31 mouse cellular contexts compared by ENCODE assay signal in genomic region chr9:102601187-102601586, GRCm38 (mm10). TPM values are rescaled to one million over a fixed set of nuclear protein-coding genes. Genes with fewer than 3 reads are reported as not detected.
DNase-seq lines count a peak whose midpoint lies in the region; ATAC-seq lines count a peak whose summit lies in the region.
"Had no signal": no experiment of that assay in that cellular context is flagged by ENCODE, and none has a peak within 500 bp of the region (broad histone marks: within the 10 kb centered on the region; RNA-seq: fewer than 3 reads in every experiment).

No protein-coding gene starts in this region.

- H3K4me2 ChIP-seq in heart, embryonic 13.5 days, result no peak overlapping the region
- no peak overlapping the region for H3K4me2 ChIP-seq in intestine, embryonic 15.5 days (replicated peaks)
- H3K4me2 ChIP-seq: forebrain, embryonic 15.5 days; heart, embryonic 12.5 days; hindbrain, embryonic 12.5 days; liver, embryonic 15.5 days; lung, embryonic 15.5 days; midbrain, embryonic 11.5 days had no signal

- no peaks in the 10 kb centered on the region for H3K9me3 ChIP-seq in heart, embryonic 13.5 days
- H3K9me3 ChIP-seq in intestine, embryonic 15.5 days, result no peaks in the 10 kb centered on the region
- H3K9me3 ChIP-seq in forebrain, embryonic 10.5 days, result no peaks in the 10 kb centered on the region
- H3K9me3 ChIP-seq in hindbrain, embryonic 10.5 days, result no peaks in the 10 kb centered on the region
- H3K9me3 ChIP-seq: forebrain, embryonic 15.5 days; G1E; heart, embryonic 12.5 days; hindbrain, embryonic 12.5 days; liver, embryonic 15.5 days; lung, embryonic 15.5 days had no signal

- no peak for ATAC-seq in heart, embryonic 13.5 days (ENCODE audit: extremely low read depth, insufficient number of reproducible peaks, low FRiP score, low TSS enrichment)
- ATAC-seq in intestine, embryonic 15.5 days, result peak; percentile 86
- ATAC-seq: forebrain, embryonic 15.5 days; hindbrain, postnatal 0 days; midbrain, embryonic 16.5 days had no signal

- WGBS in heart, embryonic 13.5 days, result 71% methylated on average over 2 of the region's 2 CpGs
- 69% methylated on average over 2 of the region's 2 CpGs for WGBS in intestine, embryonic 15.5 days
- 90% methylated on average over 2 of the region's 2 CpGs for WGBS in forebrain, embryonic 10.5 days
- 90% methylated on average over 2 of the region's 2 CpGs for WGBS in hindbrain, embryonic 10.5 days

- no peak overlapping the region for H3K4me3 ChIP-seq in heart, embryonic 13.5 days
- no peak overlapping the region for H3K4me3 ChIP-seq in intestine, embryonic 15.5 days (replicated peaks)
- H3K4me3 ChIP-seq in forebrain, embryonic 10.5 days, result no peak overlapping the region
- H3K4me3 ChIP-seq in hindbrain, embryonic 10.5 days, result no peak overlapping the region
- H3K4me3 ChIP-seq: forebrain, embryonic 15.5 days; heart, adult 2 months; heart, embryonic 12.5 days; hindbrain, embryonic 12.5 days; liver, embryonic 15.5 days; lung, embryonic 15.5 days had no signal

- 0 out of 2 replicates have a peak overlapping the region, but pooled peaks have one; percentile 1 for H3K27ac ChIP-seq in heart, embryonic 13.5 days (replicated peaks)
- H3K27ac ChIP-seq in intestine, embryonic 15.5 days, result peak overlapping the region; percentile 68
- no peak overlapping the region for H3K27ac ChIP-seq in forebrain, embryonic 10.5 days
- no peak overlapping the region for H3K27ac ChIP-seq in hindbrain, embryonic 10.5 days
- H3K27ac ChIP-seq: forebrain, embryonic 15.5 days; heart, adult 2 months; hindbrain, embryonic 12.5 days; hindbrain, postnatal 0 days; liver, embryonic 15.5 days; lung, embryonic 15.5 days; stomach, postnatal 0 days had no signal

- H3K4me1 ChIP-seq in heart, embryonic 13.5 days, result no peaks in the 10 kb centered on the region; the same call in 1 of the 2 replicates
- 0 out of 2 replicates have a peak, but pooled peaks cover 3% of the 10 kb centered on the region for H3K4me1 ChIP-seq in intestine, embryonic 15.5 days (replicated peaks)
- H3K4me1 ChIP-seq in forebrain, embryonic 10.5 days, result no peaks in the 10 kb centered on the region
- H3K4me1 ChIP-seq in hindbrain, embryonic 10.5 days (replicated peaks), result no peaks in the 10 kb centered on the region
- H3K4me1 ChIP-seq: heart, embryonic 12.5 days; hindbrain, embryonic 12.5 days; liver, embryonic 15.5 days; lung, embryonic 15.5 days had no signal

- H3K36me3 ChIP-seq in heart, embryonic 13.5 days, result peaks cover 66% of the 10 kb centered on the region
- H3K36me3 ChIP-seq in intestine, embryonic 15.5 days, result 0 out of 2 replicates have a peak, but pooled peaks cover 5% of the 10 kb centered on the region
- H3K36me3 ChIP-seq in forebrain, embryonic 10.5 days (replicated peaks), result peaks cover 46% of the 10 kb centered on the region
- peaks cover 49% of the 10 kb centered on the region for H3K36me3 ChIP-seq in hindbrain, embryonic 10.5 days

- H3K27me3 ChIP-seq in heart, embryonic 13.5 days (replicated peaks), result no peaks in the 10 kb centered on the region
- H3K27me3 ChIP-seq in intestine, embryonic 15.5 days (replicated peaks), result no peaks in the 10 kb centered on the region
- H3K27me3 ChIP-seq in forebrain, embryonic 10.5 days (ENCODE audit: poor library complexity, severe bottlenecking), result no peaks in the 10 kb centered on the region
- no peaks in the 10 kb centered on the region for H3K27me3 ChIP-seq in hindbrain, embryonic 10.5 days (ENCODE audit: insufficient read depth, poor library complexity, severe bottlenecking)
- H3K27me3 ChIP-seq: forebrain, embryonic 15.5 days; heart, embryonic 12.5 days; hindbrain, embryonic 12.5 days; liver, embryonic 15.5 days; lung, embryonic 15.5 days had no signal

- no peak for DNase-seq in heart, postnatal 4 days
- peak; percentile 83 for DNase-seq in kidney, adult 9 months
- peak; percentile 54 to 70 for DNase-seq in kidney, postnatal 25 days
- no peak for DNase-seq in forebrain, embryonic 10.5 days (ENCODE audit: extremely low spot score, low spot score)
- no peak for DNase-seq in left cerebral cortex, adult 18-20 months (ENCODE audit: low spot score in 2 of 2)
- DNase-seq in hindbrain, embryonic 10.5 days (ENCODE audit: low spot score), result no peak
- DNase-seq: adrenal gland, adult 8-10 months; cerebellum, adult 8-10 months; cerebellum, postnatal 25 days; gastrocnemius, postnatal 25 days; heart, adult 2 months; heart, postnatal 10 days; layer of hippocampus, postnatal 36 days; liver; lung, postnatal 36 days; right cerebral cortex, postnatal 25 days; spleen, adult 18-20 months; thymus, adult 18-20 months; thymus, postnatal 4 days had no signal

- H3K9ac ChIP-seq in heart, embryonic 13.5 days, result no peak overlapping the region
- no peak overlapping the region for H3K9ac ChIP-seq in intestine, embryonic 15.5 days
- H3K9ac ChIP-seq: forebrain, embryonic 15.5 days; heart, embryonic 12.5 days; hindbrain, embryonic 12.5 days; liver, embryonic 15.5 days; lung, embryonic 15.5 days had no signal

RNA-seq across cellular contexts. Expression of gene Anapc13, which starts 24.9 kb away (rescaled TPM):
- polyA plus RNA-seq in heart, embryonic 13.5 days (2015; fragmentation: Nextera tagmentation; extraction: Ambion mirVana), result 224 and 259 TPM in 2 replicates
- 100 to 1,000 TPM; 280 to 292 TPM for total RNA-seq in heart, postnatal 4 days (2021)
- 194 and 206 TPM in 2 replicates for polyA plus RNA-seq in intestine, embryonic 15.5 days (2015; fragmentation: Nextera tagmentation; extraction: Ambion mirVana)
- polyA plus RNA-seq in forebrain, embryonic 10.5 days (2016; fragmentation: Nextera tagmentation; extraction: Ambion mirVana), result 158 and 163 TPM in 2 replicates
- 100 to 1,000 TPM; 107 to 112 TPM for total RNA-seq in left cerebral cortex, adult 18-20 months (2021)
- polyA plus RNA-seq in hindbrain, embryonic 10.5 days (2016; fragmentation: Nextera tagmentation; extraction: Ambion mirVana), result 163 and 191 TPM in 2 replicates

RNA-seq across cellular contexts. Expression of gene Cep63, which starts 25.1 kb away (rescaled TPM):
- polyA plus RNA-seq in heart, embryonic 13.5 days (2015; fragmentation: Nextera tagmentation; extraction: Ambion mirVana), result 43.6 and 50.1 TPM in 2 replicates
- total RNA-seq in heart, postnatal 4 days (2021), result 10 to 100 TPM; 42.4 to 47.6 TPM
- polyA plus RNA-seq in intestine, embryonic 15.5 days (2015; fragmentation: Nextera tagmentation; extraction: Ambion mirVana), result 42.0 and 47.7 TPM in 2 replicates
- polyA plus RNA-seq in forebrain, embryonic 10.5 days (2016; fragmentation: Nextera tagmentation; extraction: Ambion mirVana), result 52.9 and 56.2 TPM in 2 replicates
- 10 to 100 TPM; 31.3 to 32.5 TPM for total RNA-seq in left cerebral cortex, adult 18-20 months (2021)
- 45.2 and 55.2 TPM in 2 replicates for polyA plus RNA-seq in hindbrain, embryonic 10.5 days (2016; fragmentation: Nextera tagmentation; extraction: Ambion mirVana)

Comparison
In these comparisons a context has a peak if more than half of its experiments do, and no peak if none do; other contexts are left out.
1. H3K27ac ChIP-seq: peak in heart, embryonic 13.5 days (single experiment) and intestine, embryonic 15.5 days (single experiment); none in forebrain, embryonic 10.5 days (single experiment) and hindbrain, embryonic 10.5 days (single experiment).
2. DNase-seq: peak in kidney, adult 9 months (single experiment) and kidney, postnatal 25 days (2 of 2); none in heart, postnatal 4 days (single experiment), forebrain, embryonic 10.5 days (single experiment), left cerebral cortex, adult 18-20 months (0 of 2) and hindbrain, embryonic 10.5 days (single experiment).